Mouse (Mus musculus) forebrain, postnatal 0 days (tissue): Measurements from ENCODE around the gene Cep152. TPM values are rescaled to one million over a fixed set of nuclear protein-coding genes. Genes with fewer than 3 reads are reported as not detected.

Source experiments
- ATAC-seq: fragments of 200-750 bp; cut with Nextera tagmentation; 2 replicates; pipeline ENCODE4 v1.8.0; 2017; ENCODE audit warnings: mild to moderate bottlenecking, moderate library complexity
- DNase-seq: peaks from one replicate; pipeline ENCODE4 v3.0.0-alpha.2; 2015
- H3K27ac ChIP-seq: fragments of 300-500 bp; sonication (generic); 2 replicates; pipeline ENCODE4 v1.5.1; 2014; ENCODE audit warnings: low read depth, mild to moderate bottlenecking, antibody characterized with exemption, low read length, moderate library complexity, mixed read lengths
- H3K27me3 ChIP-seq: fragments of 300-500 bp; sonication (generic); 2 replicates; pipeline ENCODE4 v1.6.1; 2014; ENCODE audit warnings: mild to moderate bottlenecking, low read length, mixed read lengths; ENCODE audit not compliant: insufficient read depth
- H3K36me3 ChIP-seq: fragments of 300-500 bp; sonication (generic); 2 replicates; pipeline ENCODE4 v1.6.1; 2014; ENCODE audit warnings: mild to moderate bottlenecking, moderate library complexity; ENCODE audit not compliant: insufficient read depth
- H3K4me1 ChIP-seq: fragments of 300-500 bp; sonication (generic); 2 replicates; pipeline ENCODE4 v1.6.1; 2014; ENCODE audit warnings: antibody characterized with exemption; ENCODE audit not compliant: insufficient read depth
- H3K4me2 ChIP-seq: fragments of 300-500 bp; sonication (generic); 2 replicates; pipeline ENCODE4 v1.6.1; 2014; ENCODE audit warnings: low read depth, mild to moderate bottlenecking, moderate library complexity
- H3K4me3 ChIP-seq: fragments of 300-500 bp; sonication (generic); 2 replicates; pipeline ENCODE4 v1.5.1; 2014; ENCODE audit warnings: low read depth, low read length, mixed read lengths
- H3K9ac ChIP-seq: fragments of 300-500 bp; sonication (generic); 2 replicates; pipeline ENCODE4 v1.6.1; 2014; ENCODE audit warnings: mild to moderate bottlenecking
- H3K9me3 ChIP-seq: fragments of 300-500 bp; sonication (generic); 2 replicates; pipeline ENCODE4 v1.6.1; 2016; ENCODE audit warnings: low read length
- CTCF ChIP-seq: sonication (generic); IDR thresholded peaks from 2 replicates; pipeline ENCODE4 v1.5.1; 2016; ENCODE audit warnings: antibody characterized with exemption, control low read depth, low read depth
- WGBS: fragments of 180-500 bp; shearing (Covaris S2); extraction: QIAGEN DNeasy Blood & Tissue Kit; methylation state at CpG from one replicate; pipeline ENCODE4 v1.1.7; 2014; 5-methylcytosine and 5-hydroxymethylcytosine counted together
- polyA plus RNA-seq: library from polyadenylated mRNA; unstranded; fragments of >200 nt; fragmentation: Nextera tagmentation; extraction: Ambion mirVana; gene quantifications from 2 replicates; pipeline ENCODE4 v1.2.1, GENCODE M21; 2015
- total RNA-seq: library from RNA; depleted of rRNA; stranded (reverse); fragments of >200 nt; gene quantifications from 2 replicates; pipeline ENCODE4 v1.2.3, GENCODE M21; 2014

Cep152 gene
- total and polyA plus RNA-seq, 2 experiments from 2014 or later = 1.4 to 2.4 TPM

DNA sequence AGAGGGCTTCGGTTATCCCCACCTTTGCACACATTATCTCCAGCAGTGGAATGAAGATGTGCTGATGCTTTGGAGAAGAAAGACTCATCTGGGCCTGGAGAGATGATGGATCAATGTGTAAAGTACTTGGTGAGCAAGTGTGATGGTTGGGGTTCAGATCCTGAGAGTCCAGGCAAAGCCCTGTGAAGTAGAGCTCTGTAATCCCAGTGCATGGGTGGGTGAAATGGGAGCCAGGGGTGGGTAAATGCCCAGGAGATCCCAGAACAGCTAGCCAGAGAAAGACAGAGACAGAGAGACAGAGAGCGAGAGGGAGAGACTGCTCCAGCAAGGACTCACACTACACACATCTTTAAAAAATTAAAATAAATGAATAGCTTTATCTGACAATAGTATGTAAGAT lies 28.4 kb upstream of the Cep152 start:
- ATAC-seq (no peak), DNase-seq (no peak)
- Histone ChIP-seq H3K27ac (no peak overlapping the region), H3K4me1 (no peaks in the 10 kb centered on the region), H3K9ac (no peak overlapping the region), H3K9me3 (no peaks in the 10 kb centered on the region), H3K4me2 (no peak overlapping the region), H3K27me3 (no peaks in the 10 kb centered on the region), H3K4me3 (no peak overlapping the region), H3K36me3 (no peaks in the 10 kb centered on the region)
- 97% methylated on average over 2 of the region's 2 CpGs for WGBS
- no peak for TF ChIP-seq CTCF

DNA sequence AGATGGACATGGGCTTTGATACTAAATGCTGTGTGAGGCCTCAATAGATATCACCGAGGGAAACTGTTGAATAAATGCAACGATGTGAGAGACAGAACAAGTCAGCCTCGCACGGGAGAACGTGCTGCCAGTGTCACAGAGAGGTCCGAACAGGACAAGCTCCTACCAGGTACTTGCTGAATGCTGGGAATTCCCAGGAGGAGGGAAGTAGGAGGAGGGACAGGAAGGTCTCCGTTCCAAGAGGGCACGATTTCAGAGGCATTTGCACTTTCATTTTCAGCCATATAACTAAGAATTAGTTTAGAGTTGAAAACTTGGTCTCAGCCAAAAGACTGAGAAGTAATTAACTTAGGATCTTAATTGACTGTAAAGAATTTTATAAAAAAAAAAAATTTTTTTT lies 26.6 kb upstream of the Cep152 start:
- H3K9me3 ChIP-seq = no peaks in the 10 kb centered on the region
- 49% methylated on average over 8 of the region's 8 CpGs for WGBS
- ATAC-seq (no peak), DNase-seq (no peak)
- H3K36me3 ChIP-seq = no peaks in the 10 kb centered on the region
- H3K9ac ChIP-seq = no peak overlapping the region
- no peak overlapping the region for H3K4me3 ChIP-seq
- no peak overlapping the region for H3K27ac ChIP-seq
- no peaks in the 10 kb centered on the region for H3K27me3 ChIP-seq
- TF ChIP-seq CTCF = no peak
- H3K4me1 ChIP-seq = no peaks in the 10 kb centered on the region
- no peak overlapping the region for H3K4me2 ChIP-seq

DNA sequence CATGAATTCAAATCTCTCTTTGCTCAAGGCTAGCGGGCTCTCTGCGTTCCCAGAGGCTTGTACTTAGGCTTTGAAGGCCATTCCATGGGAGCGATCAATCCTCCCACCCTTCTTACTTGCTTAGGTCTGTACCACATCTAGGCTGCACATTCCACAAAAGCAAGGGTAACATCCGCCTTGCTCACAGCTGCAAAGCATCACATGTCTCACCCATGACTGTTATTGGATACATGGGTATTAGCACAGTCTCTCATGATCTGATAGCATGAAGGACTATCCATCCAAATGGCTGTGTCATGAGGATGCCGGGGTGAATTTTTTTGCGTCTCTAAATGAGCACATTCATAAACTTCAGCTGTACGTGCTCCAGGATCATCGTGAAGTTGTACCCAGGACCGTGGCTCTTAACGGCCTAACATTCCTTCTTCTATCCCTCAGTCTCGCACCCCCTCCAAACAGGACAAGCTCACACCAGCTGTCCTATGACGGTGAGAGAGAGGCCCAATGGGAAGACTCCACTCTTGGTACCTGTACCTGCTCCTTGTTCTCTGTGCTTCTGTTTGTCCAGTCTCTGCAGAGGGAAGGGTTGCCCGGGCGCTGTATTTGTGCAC lies 25.9 kb upstream of the Cep152 start:
- H3K4me1 ChIP-seq = no peaks in the 10 kb centered on the region
- DNase-seq (no peak), ATAC-seq (no peak)
- no peaks in the 10 kb centered on the region for H3K9me3 ChIP-seq
- H3K4me3 ChIP-seq = no peak overlapping the region
- WGBS = 94% methylated on average over 14 of the region's 14 CpGs
- H3K9ac ChIP-seq = no peak overlapping the region
- no peaks in the 10 kb centered on the region for H3K27me3 ChIP-seq
- H3K27ac ChIP-seq = no peak overlapping the region
- no peak overlapping the region for H3K4me2 ChIP-seq
- H3K36me3 ChIP-seq = no peaks in the 10 kb centered on the region
- TF ChIP-seq CTCF = no peak

DNA sequence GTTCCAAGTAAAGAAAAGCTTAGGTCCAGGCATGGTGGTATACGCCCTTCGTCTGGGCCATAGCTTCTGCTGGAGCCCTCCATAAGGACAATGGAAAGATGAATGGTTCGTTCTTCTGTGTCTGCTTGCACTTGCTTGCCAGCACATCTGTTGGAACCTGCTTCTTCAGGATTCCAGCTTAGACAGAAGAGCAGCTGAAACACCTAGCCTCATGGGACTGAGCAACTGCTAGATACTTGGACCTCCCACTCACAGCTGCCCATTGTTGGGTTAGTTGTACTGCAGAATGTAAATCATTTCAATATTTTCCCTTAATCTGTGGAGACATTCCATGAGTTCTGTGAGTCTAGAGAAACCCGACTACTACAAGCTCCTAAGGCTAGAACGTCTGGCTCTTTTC lies 25.1 kb upstream of the Cep152 start:
- DNase-seq = no peak
- Histone ChIP-seq H3K4me2 (no peak overlapping the region), H3K36me3 (no peaks in the 10 kb centered on the region), H3K9me3 (no peaks in the 10 kb centered on the region), H3K27ac (no peak overlapping the region), H3K4me1 (no peaks in the 10 kb centered on the region), H3K4me3 (no peak overlapping the region), H3K27me3 (no peaks in the 10 kb centered on the region), H3K9ac (no peak overlapping the region)
- TF ChIP-seq CTCF = no peak
- ATAC-seq = no peak
- WGBS = 96% methylated on average over 5 of the region's 5 CpGs

DNA sequence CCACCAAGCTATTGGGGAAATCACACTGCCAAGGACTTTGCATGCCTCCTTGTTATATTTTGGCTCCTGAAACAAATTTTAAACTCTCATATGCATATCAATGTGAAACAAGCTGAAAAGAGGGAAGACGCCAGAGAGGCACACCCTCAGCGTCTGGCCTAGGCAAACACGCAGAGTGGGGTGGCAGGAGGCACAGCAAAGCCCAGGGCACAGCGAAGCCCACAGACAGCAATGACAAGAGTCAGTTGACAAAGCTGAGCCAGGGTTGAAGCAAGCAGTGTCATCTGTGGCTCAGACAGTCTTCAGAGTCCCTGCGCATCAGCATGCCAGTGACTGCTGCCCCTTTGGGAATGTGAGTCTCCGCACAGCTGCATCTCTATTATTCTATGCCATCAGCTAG lies 20.0 kb upstream of the Cep152 start:
- Histone ChIP-seq H3K4me2 (no peak overlapping the region), H3K9ac (no peak overlapping the region), H3K9me3 (no peaks in the 10 kb centered on the region), H3K36me3 (no peaks in the 10 kb centered on the region), H3K4me1 (no peaks in the 10 kb centered on the region), H3K27me3 (no peaks in the 10 kb centered on the region), H3K27ac (no peak overlapping the region), H3K4me3 (no peak overlapping the region)
- ATAC-seq (peak; percentile 51), DNase-seq (no peak)
- WGBS = 43% methylated on average over 6 of the region's 6 CpGs
- no peak for TF ChIP-seq CTCF

DNA sequence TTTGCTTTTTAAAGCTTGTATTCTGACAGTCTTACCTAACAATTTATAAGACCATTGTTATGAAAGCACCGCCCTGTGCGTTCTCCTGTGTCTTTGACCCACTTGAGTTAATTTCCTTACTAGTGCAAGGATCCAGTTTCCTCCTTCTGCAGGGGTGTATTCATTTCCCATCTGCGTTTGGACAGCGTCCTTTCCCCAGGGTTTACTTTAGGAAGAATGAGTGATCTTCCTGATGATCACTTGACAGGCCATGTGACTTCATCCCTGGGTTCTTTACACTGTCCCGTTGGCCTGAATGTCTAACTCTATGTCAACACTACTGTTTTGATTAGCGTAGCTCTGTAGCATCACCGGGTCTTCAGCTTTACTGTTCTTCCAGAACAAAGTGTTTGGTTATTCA lies 12.4 kb upstream of the Cep152 start:
- DNase-seq (no peak), ATAC-seq (no peak)
- H3K9me3 ChIP-seq = no peaks in the 10 kb centered on the region
- H3K27ac ChIP-seq = no peak overlapping the region
- no peaks in the 10 kb centered on the region for H3K4me1 ChIP-seq
- no peaks in the 10 kb centered on the region for H3K36me3 ChIP-seq
- WGBS = 86% methylated on average over 7 of the region's 7 CpGs
- H3K9ac ChIP-seq = no peak overlapping the region
- no peak overlapping the region for H3K4me3 ChIP-seq
- H3K4me2 ChIP-seq = no peak overlapping the region
- TF ChIP-seq CTCF = no peak
- no peaks in the 10 kb centered on the region for H3K27me3 ChIP-seq

DNA sequence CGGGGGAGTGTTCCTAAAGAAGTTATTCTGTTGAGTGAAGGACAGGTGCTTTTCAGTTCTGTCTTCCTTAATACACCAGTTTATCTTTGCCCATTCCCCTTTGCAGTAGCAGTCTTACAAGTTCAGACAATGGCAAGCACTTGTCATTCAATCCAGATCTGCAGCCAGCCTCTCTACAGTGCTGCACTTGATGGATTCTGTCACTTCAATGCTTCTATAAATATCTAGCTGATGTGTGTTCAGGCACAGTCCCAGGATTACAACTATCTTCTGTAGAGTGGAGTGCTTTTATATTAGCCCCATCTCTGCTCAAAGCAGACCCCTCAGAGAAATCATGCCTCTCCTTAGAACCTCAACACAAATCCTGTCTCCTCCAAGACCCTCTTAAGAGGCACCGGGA lies 5.1 kb upstream of the Cep152 start:
- no peak overlapping the region for H3K9ac ChIP-seq
- DNase-seq (no peak), ATAC-seq (no peak)
- no peak overlapping the region for H3K4me2 ChIP-seq
- H3K9me3 ChIP-seq = no peaks in the 10 kb centered on the region
- no peak for TF ChIP-seq CTCF
- H3K4me1 ChIP-seq = no peaks in the 10 kb centered on the region
- WGBS = 91% methylated on average over 2 of the region's 2 CpGs
- H3K36me3 ChIP-seq = no peaks in the 10 kb centered on the region
- no peak overlapping the region for H3K4me3 ChIP-seq
- no peak overlapping the region for H3K27ac ChIP-seq
- H3K27me3 ChIP-seq = no peaks in the 10 kb centered on the region
